8 mouse cellular contexts compared by ENCODE assay signal in the genomic region with DNA sequence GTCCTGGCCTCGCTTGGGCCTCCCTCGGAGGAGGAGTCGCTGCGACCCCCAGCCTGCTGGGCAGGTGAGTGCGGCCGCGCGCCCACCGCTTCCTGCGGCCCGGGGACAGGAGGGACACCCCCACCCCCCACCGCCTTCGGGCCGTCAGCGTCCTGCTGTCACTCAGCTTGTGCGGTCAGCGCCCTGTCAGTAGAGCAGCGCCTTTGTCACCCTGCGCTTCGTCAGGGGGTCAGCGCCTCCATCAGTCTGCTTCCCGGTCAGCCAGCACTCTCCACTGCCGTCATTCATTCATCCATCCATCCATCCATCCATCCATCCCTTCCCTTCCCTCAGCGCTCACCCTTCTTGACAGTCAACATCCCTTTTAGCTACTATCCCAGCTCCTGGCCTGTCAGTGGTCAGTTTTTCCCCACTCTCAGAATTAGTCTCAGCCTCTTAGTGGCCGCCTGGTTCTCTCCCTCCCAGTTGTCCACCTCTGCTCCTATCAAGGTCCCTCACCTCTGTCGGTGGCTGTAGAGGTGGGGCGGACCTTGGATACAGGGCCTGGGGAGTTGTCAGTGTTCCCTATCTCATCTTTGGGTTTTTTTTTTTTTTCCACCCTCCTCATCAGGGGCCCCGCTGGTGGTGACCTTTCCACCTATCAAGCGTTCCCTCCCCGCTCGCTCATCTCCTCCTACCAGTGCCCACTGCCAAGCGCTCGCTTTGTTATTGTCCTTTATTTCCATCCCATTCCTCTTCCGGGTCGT. TPM values are rescaled to one million over a fixed set of nuclear protein-coding genes. Genes with fewer than 3 reads are reported as not detected.
A peak's percentile ranks its signal among the peaks of the same experiment; 100 is the strongest.
DNase-seq lines count a peak whose midpoint lies in the region; ATAC-seq lines count a peak whose summit lies in the region.

No protein-coding gene starts in this region.

- peak overlapping the region; percentile 88 for H3K4me2 ChIP-seq in forebrain, embryonic 11.5 days (ENCODE audit: low read depth, low read length, severe bottlenecking)
- peak overlapping the region; percentile 71 for H3K4me2 ChIP-seq in liver, embryonic 16.5 days (ENCODE audit: low read depth, low read length)
- H3K4me2 ChIP-seq in neural tube, embryonic 13.5 days: peak overlapping the region; percentile 90

- H3K36me3 ChIP-seq in forebrain, embryonic 11.5 days (ENCODE audit: control insufficient read depth, insufficient read depth, low read length): peaks cover 3% of the 10 kb centered on the region; the same call in 1 of the 2 replicates
- H3K36me3 ChIP-seq in liver, embryonic 16.5 days (ENCODE audit: control insufficient read depth, insufficient read depth): peaks cover 6% of the 10 kb centered on the region; the same call in 1 of the 2 replicates
- H3K36me3 ChIP-seq in neural tube, embryonic 13.5 days: peaks cover 16% of the 10 kb centered on the region

- peak overlapping the region; percentile 93 for H3K4me3 ChIP-seq in forebrain, embryonic 11.5 days (ENCODE audit: low read depth, low read length)
- H3K4me3 ChIP-seq in liver, embryonic 16.5 days (ENCODE audit: low read depth, low read length): peak overlapping the region; percentile 98
- H3K4me3 ChIP-seq in neural tube, embryonic 13.5 days: peak overlapping the region; percentile 97

- peak; percentile 7; the same call in 1 of the 2 replicates for ATAC-seq in forebrain, embryonic 11.5 days (replicated peaks; ENCODE audit: low FRiP score)
- ATAC-seq in liver, embryonic 16.5 days (ENCODE audit: low read depth): peak; percentile 59
- peak; percentile 62 for ATAC-seq in neural tube, embryonic 13.5 days (ENCODE audit: low read depth)
- no peak for ATAC-seq in activated CD4-positive, CD25-positive, alpha-beta regulatory T cell, adult 4 months

- H3K9me3 ChIP-seq in forebrain, embryonic 11.5 days (ENCODE audit: control insufficient read depth, low read length): no peaks in the 10 kb centered on the region
- no peaks in the 10 kb centered on the region for H3K9me3 ChIP-seq in liver, embryonic 16.5 days (replicated peaks; ENCODE audit: control insufficient read depth, low read length)
- no peaks in the 10 kb centered on the region; the same call in 1 of the 2 replicates for H3K9me3 ChIP-seq in neural tube, embryonic 13.5 days

- H3K27ac ChIP-seq in forebrain, embryonic 11.5 days (ENCODE audit: low read depth, low read length): peak overlapping the region; percentile 84
- H3K27ac ChIP-seq in liver, embryonic 16.5 days (ENCODE audit: low read length): peak overlapping the region; percentile 95
- peak overlapping the region; percentile 93 for H3K27ac ChIP-seq in neural tube, embryonic 13.5 days (replicated peaks)

- H3K9ac ChIP-seq in forebrain, embryonic 11.5 days (ENCODE audit: low read length): peak overlapping the region; percentile 97
- peak overlapping the region; percentile 100 for H3K9ac ChIP-seq in liver, embryonic 16.5 days (ENCODE audit: low read depth, low read length)
- peak overlapping the region; percentile 99 for H3K9ac ChIP-seq in neural tube, embryonic 13.5 days

- 2% methylated on average over 35 of the region's 35 CpGs for WGBS in forebrain, embryonic 11.5 days
- 2% methylated on average over 35 of the region's 35 CpGs for WGBS in liver, embryonic 16.5 days (ENCODE audit: insufficient replicate concordance)
- WGBS in neural tube, embryonic 13.5 days: under 1% methylated on average over 35 of the region's 35 CpGs

- peak; percentile 17 to 18 for DNase-seq in left cerebral cortex, postnatal 14 days (ENCODE audit: low spot score in 2 of 2)
- no peak for DNase-seq in left cerebral cortex, adult 8-10 months (ENCODE audit: low spot score in 2 of 2)
- peak; percentile 19 for DNase-seq in adipocyte (ENCODE audit: low spot score)
- peak; percentile 55 for DNase-seq in forebrain, embryonic 11.5 days (ENCODE audit: low spot score)
- DNase-seq in induced T-regulatory cell, adult 2 months (ENCODE audit: low read depth): peak; percentile 45

- intact Hi-C loops in left cerebral cortex, postnatal 14 days (cut with DNase I): loop anchor here (1.0 to 5.0 kb wide), 3 partner anchors 31 to 89 kb away; a partner anchor contains a TSS

- no peaks in the 10 kb centered on the region for H3K27me3 ChIP-seq in forebrain, embryonic 11.5 days (ENCODE audit: control insufficient read depth, insufficient read depth, low read length)
- H3K27me3 ChIP-seq in liver, embryonic 16.5 days (ENCODE audit: control insufficient read depth, insufficient read depth, low read depth, low read length): no peaks in the 10 kb centered on the region
- no peaks in the 10 kb centered on the region for H3K27me3 ChIP-seq in neural tube, embryonic 13.5 days

- peaks cover 5% of the 10 kb centered on the region; the same call in 1 of the 2 replicates for H3K4me1 ChIP-seq in forebrain, embryonic 11.5 days (replicated peaks; ENCODE audit: control insufficient read depth, insufficient read depth, low read length)
- peaks cover 42% of the 10 kb centered on the region for H3K4me1 ChIP-seq in liver, embryonic 16.5 days (ENCODE audit: control insufficient read depth, low read depth, low read length)
- peaks cover 33% of the 10 kb centered on the region for H3K4me1 ChIP-seq in neural tube, embryonic 13.5 days (replicated peaks)

RNA-seq across cellular contexts. Expression of a gene that starts 0.5 kb away (rescaled TPM):
- total RNA-seq in left cerebral cortex, postnatal 14 days (2021): 100 to 1,000 TPM; 154 to 159 TPM
- 100 to 1,000 TPM; 150 to 165 (median 161) TPM for total RNA-seq in left cerebral cortex, adult 8-10 months (2022)
- 45.1 and 49.2 TPM in 2 replicates for polyA plus RNA-seq in forebrain, embryonic 11.5 days (2014; fragmentation: Nextera tagmentation; extraction: Ambion mirVana)
- polyA plus RNA-seq in liver, embryonic 16.5 days (2015; fragmentation: Nextera tagmentation; extraction: Ambion mirVana): 15.5 and 16.4 TPM in 2 replicates
- 64.8 and 76.9 TPM in 2 replicates for polyA plus RNA-seq in neural tube, embryonic 13.5 days (2015; fragmentation: Nextera tagmentation; extraction: Ambion mirVana)
- 10 to 100 TPM; 20.8 to 25.1 TPM for polyA plus RNA-seq in activated CD4-positive, CD25-positive, alpha-beta regulatory T cell, adult 4 months (2017; shearing (Covaris generic))

RNA-seq across cellular contexts. Expression of a gene that starts 15.6 kb away (rescaled TPM):
- 10 to 100 TPM; 41.3 to 42.7 TPM for total RNA-seq in left cerebral cortex, postnatal 14 days (2021)
- total RNA-seq in left cerebral cortex, adult 8-10 months (2022): 10 to 100 TPM; 46.2 to 59.3 (median 50.7) TPM
- polyA plus RNA-seq in forebrain, embryonic 11.5 days (2014; fragmentation: Nextera tagmentation; extraction: Ambion mirVana): 26.7 and 27.5 TPM in 2 replicates
- polyA plus RNA-seq in liver, embryonic 16.5 days (2015; fragmentation: Nextera tagmentation; extraction: Ambion mirVana): 2.7 and 3.8 TPM in 2 replicates
- 68.9 and 71.8 TPM in 2 replicates for polyA plus RNA-seq in neural tube, embryonic 13.5 days (2015; fragmentation: Nextera tagmentation; extraction: Ambion mirVana)
- polyA plus RNA-seq in activated CD4-positive, CD25-positive, alpha-beta regulatory T cell, adult 4 months (2017; shearing (Covaris generic)): 1 to 10 TPM; 7.7 to 8.4 TPM

RNA-seq across cellular contexts. Expression of a gene that starts 31.3 kb away (rescaled TPM):
- total RNA-seq in left cerebral cortex, postnatal 14 days (2021): 10 to 100 TPM; 50.7 to 52.0 TPM
- total RNA-seq in left cerebral cortex, adult 8-10 months (2022): 10 to 100 TPM; 42.6 to 60.9 (median 54.8) TPM
- polyA plus RNA-seq in forebrain, embryonic 11.5 days (2014; fragmentation: Nextera tagmentation; extraction: Ambion mirVana): 162 and 176 TPM in 2 replicates
- polyA plus RNA-seq in liver, embryonic 16.5 days (2015; fragmentation: Nextera tagmentation; extraction: Ambion mirVana): 26.2 and 31.9 TPM in 2 replicates
- polyA plus RNA-seq in neural tube, embryonic 13.5 days (2015; fragmentation: Nextera tagmentation; extraction: Ambion mirVana): 89.8 and 94.5 TPM in 2 replicates
- polyA plus RNA-seq in activated CD4-positive, CD25-positive, alpha-beta regulatory T cell, adult 4 months (2017; shearing (Covaris generic)): 1 to 10 TPM; 1.0 to 2.1 TPM

Comparison
In these comparisons a context has a peak if more than half of its experiments do, and no peak if none do; other contexts are left out.
1. DNase-seq: peak in left cerebral cortex, postnatal 14 days (2 of 2), adipocyte (single experiment), forebrain, embryonic 11.5 days (single experiment) and induced T-regulatory cell, adult 2 months (single experiment); none in left cerebral cortex, adult 8-10 months (0 of 2).
2. Peak in every context shown above with its lines, with median percentiles within 50 percentile points of each other: H3K27ac ChIP-seq, H3K4me2 ChIP-seq, H3K4me3 ChIP-seq and H3K9ac ChIP-seq.